Mouse (Mus musculus): ENCODE data around the gene Olfr434. TPM values are rescaled to one million over a fixed set of nuclear protein-coding genes. Genes with fewer than 3 reads are reported as not detected.
"Not testable (repeated sequence)": the region's sequence is repeated elsewhere in the genome, so short reads cannot be mapped to it uniquely, and the experiment has no call there.

Olfr434 gene
- not detected in 2 replicates for polyA plus RNA-seq (2014; fragmentation: Nextera tagmentation; extraction: Ambion mirVana)

DNA sequence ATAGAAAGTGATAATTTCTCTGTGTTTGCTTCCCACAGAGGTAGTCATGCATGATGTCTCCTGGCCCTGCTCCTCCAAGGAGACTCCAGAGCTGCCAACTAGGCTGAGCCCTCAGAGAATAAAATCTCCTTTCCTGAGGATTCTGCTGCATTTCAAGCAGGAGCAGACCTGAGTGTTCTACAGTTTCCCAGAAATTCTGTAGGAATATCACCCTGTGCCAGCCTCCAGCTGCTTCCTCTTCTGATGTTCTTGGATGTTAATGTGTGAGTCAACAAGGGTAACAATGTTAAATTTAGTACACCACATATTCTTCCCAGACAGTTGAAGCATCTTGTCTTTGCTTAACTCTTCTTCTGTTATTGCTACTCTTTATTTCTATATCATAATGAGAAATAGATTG lies at the start of gene Olfr434:
Olfr434 (plus strand) TSS at position 149 of the 400 bp plus-strand sequence.
- not testable (repeated sequence) for H3K4me2 ChIP-seq (ENCODE audit: low read length); H3K4me1 ChIP-seq (ENCODE audit: control insufficient read depth, insufficient read depth, low read length); DNase-seq; H3K9ac ChIP-seq (replicated peaks; ENCODE audit: low read length); H3K27ac ChIP-seq (replicated peaks; ENCODE audit: low read depth, low read length); H3K27me3 ChIP-seq (ENCODE audit: control insufficient read depth, insufficient read depth, low read length); H3K9me3 ChIP-seq (ENCODE audit: control insufficient read depth, low read length); H3K4me3 ChIP-seq (replicated peaks; ENCODE audit: low read depth, low read length); H3K36me3 ChIP-seq (ENCODE audit: control insufficient read depth, insufficient read depth, low read length); ATAC-seq (ENCODE audit: low FRiP score, low TSS enrichment)

GRCm38 (mm10) chr6:43167246-43167645 lies 45.6 kb upstream of the Olfr434 start:
- 95% methylated on average over 4 of the region's 4 CpGs for WGBS
- no peak for DNase-seq
- no peaks in the 10 kb centered on the region for H3K4me1 ChIP-seq (ENCODE audit: control insufficient read depth, insufficient read depth, low read length)
- H3K4me3 ChIP-seq (replicated peaks; ENCODE audit: low read depth, low read length): no peak overlapping the region
- H3K4me2 ChIP-seq (ENCODE audit: low read length): no peak overlapping the region
- H3K27ac ChIP-seq (replicated peaks; ENCODE audit: low read depth, low read length): no peak overlapping the region
- no peak for ATAC-seq (ENCODE audit: low FRiP score, low TSS enrichment)
- H3K9ac ChIP-seq (replicated peaks; ENCODE audit: low read length): no peak overlapping the region
- H3K9me3 ChIP-seq (ENCODE audit: control insufficient read depth, low read length): no peaks in the 10 kb centered on the region
- H3K27me3 ChIP-seq (ENCODE audit: control insufficient read depth, insufficient read depth, low read length): no peaks in the 10 kb centered on the region
- no peaks in the 10 kb centered on the region for H3K36me3 ChIP-seq (ENCODE audit: control insufficient read depth, insufficient read depth, low read length)

- H3K27ac ChIP-seq (replicated peaks; ENCODE audit: low read depth, low read length): no peak within 1 kb of the TSS
- no peak for DNase-seq
- no peak within 1 kb of the TSS for H3K9ac ChIP-seq (replicated peaks; ENCODE audit: low read length)
- no peaks in the 10 kb centered on the region for H3K36me3 ChIP-seq (ENCODE audit: control insufficient read depth, insufficient read depth, low read length)
- H3K27me3 ChIP-seq (ENCODE audit: control insufficient read depth, insufficient read depth, low read length): no peaks in the 10 kb centered on the region
- H3K4me2 ChIP-seq (ENCODE audit: low read length): no peak within 1 kb of the TSS
- no peaks in the 10 kb centered on the region for H3K4me1 ChIP-seq (ENCODE audit: control insufficient read depth, insufficient read depth, low read length)
- H3K4me3 ChIP-seq (replicated peaks; ENCODE audit: low read depth, low read length): no peak within 1 kb of the TSS
- ATAC-seq (ENCODE audit: low FRiP score, low TSS enrichment): no peak
- WGBS: 85% methylated on average over 4 of the region's 4 CpGs
- H3K9me3 ChIP-seq (ENCODE audit: control insufficient read depth, low read length): no peaks in the 10 kb centered on the region
Observed at GRCm38 (mm10) chr6:43171840-43172239, 41.0 kb upstream of the Olfr434 start, which contains the start of gene Olfr13. TSS of gene Olfr13 (plus strand) at chr6:43172140.

DNA sequence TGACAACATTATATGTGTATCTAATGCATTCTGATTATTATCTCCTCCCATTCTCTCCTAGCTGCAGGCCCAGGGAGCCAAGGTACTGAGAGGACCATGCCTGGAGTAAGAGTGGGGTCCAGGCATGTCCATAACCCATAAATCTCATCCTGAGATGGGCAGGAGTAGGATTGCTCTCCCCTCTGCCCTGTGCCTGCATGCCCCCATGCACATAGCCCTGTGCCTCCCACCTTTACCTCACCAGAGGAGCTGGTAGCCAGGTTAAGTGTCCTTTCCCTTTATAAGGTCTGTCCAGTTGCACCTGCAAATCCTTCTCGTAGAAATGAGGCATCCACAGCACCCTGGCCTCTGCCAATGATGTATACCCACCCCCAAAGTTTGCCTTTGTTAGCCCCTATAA lies 34.7 kb upstream of the Olfr434 start:
- H3K4me2 ChIP-seq (ENCODE audit: low read length): no peak overlapping the region
- peaks cover 8% of the 10 kb centered on the region; the same call in 1 of the 2 replicates for H3K4me1 ChIP-seq (ENCODE audit: control insufficient read depth, insufficient read depth, low read length)
- WGBS: 68% methylated on average over 1 of the region's 1 CpGs
- no peaks in the 10 kb centered on the region for H3K36me3 ChIP-seq (ENCODE audit: control insufficient read depth, insufficient read depth, low read length)
- ATAC-seq (ENCODE audit: low FRiP score, low TSS enrichment) (0 out of 2 replicates have a peak, but pooled peaks have one; percentile 13), DNase-seq (no peak)
- H3K9ac ChIP-seq (replicated peaks; ENCODE audit: low read length): no peak overlapping the region
- no peaks in the 10 kb centered on the region for H3K27me3 ChIP-seq (ENCODE audit: control insufficient read depth, insufficient read depth, low read length)
- no peak overlapping the region for H3K4me3 ChIP-seq (replicated peaks; ENCODE audit: low read depth, low read length)
- no peak overlapping the region for H3K27ac ChIP-seq (replicated peaks; ENCODE audit: low read depth, low read length)
- H3K9me3 ChIP-seq (ENCODE audit: control insufficient read depth, low read length): no peaks in the 10 kb centered on the region

- Histone ChIP-seq H3K9ac (replicated peaks; ENCODE audit: low read length) (no peak overlapping the region), H3K4me3 (replicated peaks; ENCODE audit: low read depth, low read length) (no peak overlapping the region), H3K4me1 (ENCODE audit: control insufficient read depth, insufficient read depth, low read length) (peaks cover 8% of the 10 kb centered on the region; the same call in 1 of the 2 replicates), H3K9me3 (ENCODE audit: control insufficient read depth, low read length) (no peaks in the 10 kb centered on the region), H3K4me2 (ENCODE audit: low read length) (no peak overlapping the region), H3K27me3 (ENCODE audit: control insufficient read depth, insufficient read depth, low read length) (no peaks in the 10 kb centered on the region), H3K36me3 (ENCODE audit: control insufficient read depth, insufficient read depth, low read length) (no peaks in the 10 kb centered on the region), H3K27ac (replicated peaks; ENCODE audit: low read depth, low read length) (peak overlapping the region; percentile 45; the same call in 1 of the 2 replicates)
- DNase-seq: peak; percentile 60
- WGBS: 40% methylated on average over 6 of the region's 6 CpGs
- ATAC-seq (ENCODE audit: low FRiP score, low TSS enrichment): peak; percentile 62
Observed at GRCm38 (mm10) chr6:43178584-43179501, 34.0 kb upstream of the Olfr434 start.

DNA sequence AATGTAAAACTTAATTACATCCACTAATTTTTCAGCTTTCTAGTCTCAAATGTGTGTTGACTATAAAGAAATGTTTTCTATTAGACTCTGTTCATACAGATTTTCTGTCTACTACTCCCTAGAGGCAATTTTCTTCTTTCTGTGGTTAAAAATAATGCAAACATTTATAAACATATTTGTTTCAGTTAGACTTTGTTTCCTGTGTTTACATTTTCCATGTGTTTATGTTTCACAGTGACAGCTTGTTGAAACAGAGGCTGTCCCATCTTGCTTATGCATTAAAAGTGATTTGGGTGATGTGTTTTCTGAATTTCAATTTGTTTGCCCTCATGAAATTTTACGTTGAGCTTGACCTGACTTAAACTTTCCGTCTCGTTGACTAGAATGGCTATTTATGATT lies 21.8 kb upstream of the Olfr434 start:
- Histone ChIP-seq H3K4me1 (ENCODE audit: control insufficient read depth, insufficient read depth, low read length) (no peaks in the 10 kb centered on the region), H3K4me3 (replicated peaks; ENCODE audit: low read depth, low read length) (no peak overlapping the region), H3K36me3 (ENCODE audit: control insufficient read depth, insufficient read depth, low read length) (no peaks in the 10 kb centered on the region), H3K9me3 (ENCODE audit: control insufficient read depth, low read length) (no peaks in the 10 kb centered on the region), H3K9ac (replicated peaks; ENCODE audit: low read length) (no peak overlapping the region), H3K27ac (replicated peaks; ENCODE audit: low read depth, low read length) (no peak overlapping the region), H3K4me2 (ENCODE audit: low read length) (no peak overlapping the region), H3K27me3 (ENCODE audit: control insufficient read depth, insufficient read depth, low read length) (no peaks in the 10 kb centered on the region)
- DNase-seq: no peak
- ATAC-seq (ENCODE audit: low FRiP score, low TSS enrichment): no peak
- WGBS: 90% methylated on average over 3 of the region's 3 CpGs

DNA sequence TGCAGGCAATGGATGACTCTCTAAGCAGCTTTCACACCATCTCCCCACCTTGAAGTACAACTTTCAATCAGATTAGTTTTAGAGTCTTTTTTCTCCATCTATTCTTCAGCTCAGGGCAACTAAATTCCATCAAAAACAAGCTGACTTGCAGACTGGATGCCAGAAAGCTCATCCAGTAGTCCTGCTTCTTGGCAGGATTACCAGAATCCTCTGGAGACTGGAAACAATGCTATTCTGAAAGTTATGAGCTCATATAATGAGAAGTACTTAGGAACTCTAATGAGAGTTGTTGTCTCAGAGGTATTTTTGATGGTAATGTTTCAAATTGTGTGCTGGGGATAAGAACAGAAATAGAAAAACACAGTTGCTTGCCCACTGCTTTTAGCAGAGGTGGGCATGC lies 16.0 kb upstream of the Olfr434 start, which contains the start of gene Olfr435:
Olfr435 (plus strand) TSS at position 366 of the 400 bp plus-strand sequence.
- Histone ChIP-seq H3K27ac (replicated peaks; ENCODE audit: low read depth, low read length) (no peak within 1 kb of the TSS), H3K4me2 (ENCODE audit: low read length) (no peak within 1 kb of the TSS), H3K9ac (replicated peaks; ENCODE audit: low read length) (no peak within 1 kb of the TSS), H3K36me3 (ENCODE audit: control insufficient read depth, insufficient read depth, low read length) (no peaks in the 10 kb centered on the region), H3K4me3 (replicated peaks; ENCODE audit: low read depth, low read length) (no peak within 1 kb of the TSS), H3K9me3 (ENCODE audit: control insufficient read depth, low read length) (no peaks in the 10 kb centered on the region), H3K4me1 (ENCODE audit: control insufficient read depth, insufficient read depth, low read length) (no peaks in the 10 kb centered on the region), H3K27me3 (ENCODE audit: control insufficient read depth, insufficient read depth, low read length) (no peaks in the 10 kb centered on the region)
- ATAC-seq (ENCODE audit: low FRiP score, low TSS enrichment): no peak
- DNase-seq: no peak

DNA sequence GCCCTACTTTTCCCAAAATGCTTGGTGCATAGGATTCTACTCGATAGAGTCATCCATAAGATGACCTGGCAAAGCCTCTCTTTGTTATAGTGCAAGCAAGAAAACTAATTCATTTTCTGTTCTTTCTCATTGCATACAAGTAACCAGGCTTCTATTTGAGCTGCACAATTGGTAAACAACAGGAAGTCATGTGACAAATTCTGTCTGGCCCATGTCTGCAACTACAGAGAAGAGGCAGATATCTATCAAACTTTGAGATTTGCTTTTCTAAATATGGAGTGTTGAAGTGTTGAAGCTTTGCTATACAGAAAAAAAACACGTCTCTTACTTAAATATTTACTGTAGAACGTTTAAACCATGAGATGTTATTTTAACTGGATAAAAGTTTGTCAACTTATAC lies 14.7 kb upstream of the Olfr434 start:
- Histone ChIP-seq H3K27me3 (ENCODE audit: control insufficient read depth, insufficient read depth, low read length) (no peaks in the 10 kb centered on the region), H3K4me3 (replicated peaks; ENCODE audit: low read depth, low read length) (no peak overlapping the region), H3K9me3 (ENCODE audit: control insufficient read depth, low read length) (no peaks in the 10 kb centered on the region), H3K27ac (replicated peaks; ENCODE audit: low read depth, low read length) (no peak overlapping the region), H3K4me2 (ENCODE audit: low read length) (no peak overlapping the region), H3K9ac (replicated peaks; ENCODE audit: low read length) (no peak overlapping the region), H3K4me1 (ENCODE audit: control insufficient read depth, insufficient read depth, low read length) (no peaks in the 10 kb centered on the region), H3K36me3 (ENCODE audit: control insufficient read depth, insufficient read depth, low read length) (no peaks in the 10 kb centered on the region)
- DNase-seq: no peak
- 86% methylated on average over 3 of the region's 3 CpGs for WGBS
- no peak for ATAC-seq (ENCODE audit: low FRiP score, low TSS enrichment)

DNA sequence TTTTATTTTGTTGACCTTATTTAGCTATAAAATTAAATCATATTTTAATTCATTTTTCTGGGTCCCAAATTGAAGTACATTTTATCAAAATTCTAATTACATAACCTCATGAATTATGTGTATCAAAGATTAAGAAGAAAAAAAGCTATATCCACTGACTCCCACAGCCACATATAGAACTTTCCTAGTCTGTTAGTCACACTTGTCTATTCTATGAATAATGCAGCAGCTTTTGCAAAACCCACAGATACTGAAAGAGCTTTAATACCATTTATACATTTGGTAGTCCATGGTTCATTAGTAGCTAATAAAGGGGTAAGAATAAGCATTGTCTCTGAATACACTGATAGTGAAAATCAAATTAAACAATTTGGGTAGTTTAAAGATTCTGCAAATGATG lies 10.0 kb upstream of the Olfr434 start:
- Histone ChIP-seq H3K4me1 (ENCODE audit: control insufficient read depth, insufficient read depth, low read length) (no peaks in the 10 kb centered on the region), H3K9ac (replicated peaks; ENCODE audit: low read length) (no peak overlapping the region), H3K9me3 (ENCODE audit: control insufficient read depth, low read length) (no peaks in the 10 kb centered on the region), H3K4me2 (ENCODE audit: low read length) (no peak overlapping the region), H3K36me3 (ENCODE audit: control insufficient read depth, insufficient read depth, low read length) (no peaks in the 10 kb centered on the region), H3K4me3 (replicated peaks; ENCODE audit: low read depth, low read length) (no peak overlapping the region), H3K27ac (replicated peaks; ENCODE audit: low read depth, low read length) (no peak overlapping the region), H3K27me3 (ENCODE audit: control insufficient read depth, insufficient read depth, low read length) (no peaks in the 10 kb centered on the region)
- no peak for ATAC-seq (ENCODE audit: low FRiP score, low TSS enrichment)
- DNase-seq: no peak
